Mouse (Mus musculus) testis, adult 2 months (tissue): ENCODE measurements around the gene Zfp827.

Experiments
- CTCF ChIP-seq: fragments of 200-500 bp; IDR thresholded peaks from 2 replicates; pipeline ENCODE4 v1.5.1; 2012; ENCODE audit warnings: low read depth, mild to moderate bottlenecking, inconsistent platforms, low read length, moderate library complexity; ENCODE audit not compliant: control insufficient read depth, insufficient read depth, insufficient replicate concordance
- POLR2A ChIP-seq: fragments of 200-500 bp; IDR thresholded peaks from 2 replicates; pipeline ENCODE4 v1.6.1; 2012; ENCODE audit warnings: low read depth, mild to moderate bottlenecking, inconsistent platforms, low read length, moderate library complexity; ENCODE audit not compliant: control insufficient read depth

- TF ChIP-seq CTCF: no peak
- no peak for TF ChIP-seq POLR2A
Measured at GRCm38 (mm10) chr8:79139614-79140013, 111.4 kb downstream of the Zfp827 start.
